27 mouse cellular contexts compared by ENCODE assay signal in genomic region chr11:117902282-117902681, GRCm38 (mm10). TPM values are rescaled to one million over a fixed set of nuclear protein-coding genes. Genes with fewer than 3 reads are reported as not detected.
DNase-seq lines count a peak whose midpoint lies in the region; ATAC-seq and TF ChIP-seq lines count a peak whose summit lies in the region.
"Had no signal": no experiment of that assay in that cellular context is flagged by ENCODE, and none has a peak within 500 bp of the region (broad histone marks: within the 10 kb centered on the region; RNA-seq: fewer than 3 reads in every experiment).

No protein-coding gene starts in this region.

- 0 out of 2 replicates have a peak overlapping the region, but pooled peaks have one; percentile 18 for H3K27ac ChIP-seq in hindbrain, embryonic 10.5 days
- no peak overlapping the region for H3K27ac ChIP-seq in hindbrain, embryonic 12.5 days
- H3K27ac ChIP-seq in embryonic facial prominence, embryonic 10.5 days (replicated peaks) = 0 out of 2 replicates have a peak overlapping the region, but pooled peaks have one; percentile 19
- H3K27ac ChIP-seq in thymus, adult 2 months (ENCODE audit: control insufficient read depth, insufficient read depth, low read length) = peak overlapping the region; percentile 26; the same call in 1 of the 2 replicates
- H3K27ac ChIP-seq: heart, adult 2 months; heart, embryonic 15.5 days; liver, embryonic 15.5 days had no signal

- H3K27me3 ChIP-seq in hindbrain, embryonic 10.5 days (ENCODE audit: insufficient read depth, poor library complexity, severe bottlenecking) = no peaks in the 10 kb centered on the region
- no peaks in the 10 kb centered on the region for H3K27me3 ChIP-seq in hindbrain, embryonic 12.5 days
- no peaks in the 10 kb centered on the region for H3K27me3 ChIP-seq in embryonic facial prominence, embryonic 10.5 days (replicated peaks; ENCODE audit: low read depth, poor library complexity, severe bottlenecking)
- no peaks in the 10 kb centered on the region for H3K27me3 ChIP-seq in thymus, adult 2 months (ENCODE audit: control insufficient read depth, insufficient read depth, low read length)
- H3K27me3 ChIP-seq: heart, embryonic 15.5 days; liver, embryonic 15.5 days had no signal

- no peak for DNase-seq in hindbrain, embryonic 10.5 days (ENCODE audit: low spot score)
- no peak for DNase-seq in embryonic facial prominence, embryonic 10.5 days (ENCODE audit: low spot score)
- DNase-seq in thymus, adult 2 months = peak; percentile 80
- peak; percentile 83 for DNase-seq in thymus, postnatal 4 days
- no peak for DNase-seq in lung, adult 18-20 months
- DNase-seq: adrenal gland, postnatal 10 days; cerebellum, adult 2 months; cerebellum, postnatal 25 days; forebrain, postnatal 0 days; gastrocnemius, postnatal 14 days; heart, adult 2 months; kidney, postnatal 4 days; layer of hippocampus, adult 9-11 months had no signal

- no peak for ATAC-seq in hindbrain, embryonic 12.5 days (ENCODE audit: low FRiP score)
- no peak for ATAC-seq in megakaryocyte progenitor cell, adult 5-6 weeks (replicated peaks; ENCODE audit: poor library complexity)
- ATAC-seq: activated CD4-positive, CD25-positive, alpha-beta regulatory T cell, adult 4 months; forebrain, postnatal 0 days; intestine, postnatal 0 days; lung, postnatal 0 days had no signal

- WGBS in hindbrain, embryonic 10.5 days = 72% methylated on average over 2 of the region's 2 CpGs
- 66% methylated on average over 2 of the region's 2 CpGs for WGBS in hindbrain, embryonic 12.5 days
- WGBS in embryonic facial prominence, embryonic 10.5 days = 66% methylated on average over 2 of the region's 2 CpGs
- 37% methylated on average over 2 of the region's 2 CpGs for WGBS in thymus, adult 2 months

- no peak overlapping the region for H3K4me2 ChIP-seq in hindbrain, embryonic 12.5 days (replicated peaks)
- H3K4me2 ChIP-seq: heart, embryonic 15.5 days; liver, embryonic 15.5 days; midbrain, embryonic 11.5 days had no signal

- H3K4me1 ChIP-seq in hindbrain, embryonic 10.5 days (replicated peaks) = peaks cover 9% of the 10 kb centered on the region; the same call in 1 of the 2 replicates
- H3K4me1 ChIP-seq in hindbrain, embryonic 12.5 days = peaks cover 3% of the 10 kb centered on the region; the same call in 1 of the 2 replicates
- H3K4me1 ChIP-seq in embryonic facial prominence, embryonic 10.5 days = peaks cover 6% of the 10 kb centered on the region
- peaks cover 31% of the 10 kb centered on the region for H3K4me1 ChIP-seq in thymus, adult 2 months (replicated peaks; ENCODE audit: control insufficient read depth, insufficient read depth, low read length)
- H3K4me1 ChIP-seq: heart, embryonic 15.5 days; liver, embryonic 15.5 days had no signal

- H3K9ac ChIP-seq in hindbrain, embryonic 12.5 days = no peak overlapping the region
- H3K9ac ChIP-seq: forebrain, postnatal 0 days; heart, embryonic 15.5 days; liver, embryonic 15.5 days had no signal

- no peaks in the 10 kb centered on the region for H3K36me3 ChIP-seq in hindbrain, embryonic 10.5 days
- no peaks in the 10 kb centered on the region for H3K36me3 ChIP-seq in hindbrain, embryonic 12.5 days
- H3K36me3 ChIP-seq in embryonic facial prominence, embryonic 10.5 days (replicated peaks) = no peaks in the 10 kb centered on the region
- H3K36me3 ChIP-seq in thymus, adult 2 months (ENCODE audit: control insufficient read depth, insufficient read depth, low read length) = no peaks in the 10 kb centered on the region
- H3K36me3 ChIP-seq: heart, embryonic 15.5 days; liver, embryonic 15.5 days had no signal

- no peak for TF ChIP-seq CTCF in thymus, adult 2 months (IDR thresholded peaks at IDR 0.05; ENCODE audit: borderline replicate concordance, control insufficient read depth, extremely low read depth, insufficient read depth, low read length, poor library complexity)

- no peak for TF ChIP-seq POLR2A in thymus, adult 2 months (IDR thresholded peaks at IDR 0.05; ENCODE audit: control insufficient read depth, extremely low read depth, insufficient read depth, low read length, poor library complexity)

- H3K9me3 ChIP-seq in hindbrain, embryonic 10.5 days = peaks cover 7% of the 10 kb centered on the region; the same call in 1 of the 2 replicates
- no peaks in the 10 kb centered on the region for H3K9me3 ChIP-seq in hindbrain, embryonic 12.5 days (replicated peaks)
- H3K9me3 ChIP-seq in embryonic facial prominence, embryonic 10.5 days = no peaks in the 10 kb centered on the region
- H3K9me3 ChIP-seq: heart, embryonic 15.5 days; liver, embryonic 15.5 days had no signal

- no peak overlapping the region for H3K4me3 ChIP-seq in hindbrain, embryonic 10.5 days
- H3K4me3 ChIP-seq in hindbrain, embryonic 12.5 days = no peak overlapping the region
- no peak overlapping the region for H3K4me3 ChIP-seq in embryonic facial prominence, embryonic 10.5 days
- H3K4me3 ChIP-seq in thymus, adult 2 months (ENCODE audit: control insufficient read depth, insufficient read depth, low read length) = no peak overlapping the region
- H3K4me3 ChIP-seq: heart, adult 2 months; heart, embryonic 15.5 days; liver, embryonic 15.5 days had no signal

RNA-seq across cellular contexts. Expression of gene Tha1, which starts 29.0 kb away (rescaled TPM):
- 3.5 and 3.8 TPM in 2 replicates for polyA plus RNA-seq in hindbrain, embryonic 10.5 days (2016; fragmentation: Nextera tagmentation; extraction: Ambion mirVana)
- 2.7 and 3.1 TPM in 2 replicates for polyA plus RNA-seq in hindbrain, embryonic 12.5 days (2016; fragmentation: Nextera tagmentation; extraction: Ambion mirVana)
- 2.5 and 3.1 TPM in 2 replicates for polyA plus RNA-seq in embryonic facial prominence, embryonic 10.5 days (2016; fragmentation: Nextera tagmentation; extraction: Ambion mirVana)
- polyA plus RNA-seq in thymus, adult 2 months (2012; rRNA removed) = 15.3 and 16.9 TPM in 2 replicates
- total RNA-seq in megakaryocyte progenitor cell, adult 5-6 weeks (2015) = 2.9 and 4.1 TPM in 2 replicates
- total RNA-seq in megakaryocyte progenitor cell, adult 5-6 weeks (2017) = 3.1 and 4.6 TPM in 2 replicates

RNA-seq across cellular contexts. Expression of gene Tmem235, which starts 41.7 kb away (rescaled TPM):
- not detected in 2 replicates for polyA plus RNA-seq in hindbrain, embryonic 10.5 days (2016; fragmentation: Nextera tagmentation; extraction: Ambion mirVana)
- polyA plus RNA-seq in hindbrain, embryonic 12.5 days (2016; fragmentation: Nextera tagmentation; extraction: Ambion mirVana) = not detected in 2 replicates
- polyA plus RNA-seq in embryonic facial prominence, embryonic 10.5 days (2016; fragmentation: Nextera tagmentation; extraction: Ambion mirVana) = 0.10 TPM in 1 of 2 replicates, not detected in the other
- polyA plus RNA-seq in thymus, adult 2 months (2012; rRNA removed) = 0.05 TPM in 1 of 2 replicates, not detected in the other
- total RNA-seq in megakaryocyte progenitor cell, adult 5-6 weeks (2015) = not detected in 2 replicates
- total RNA-seq in megakaryocyte progenitor cell, adult 5-6 weeks (2017) = not detected in 2 replicates
- total RNA-seq: adrenal gland, postnatal 10 days; forebrain, postnatal 0 days; gastrocnemius, postnatal 14 days; heart, adult 2 months; left cerebral cortex, adult 18-20 months; left cerebral cortex, postnatal 36 days had no signal
- polyA plus RNA-seq: activated CD4-positive, CD25-positive, alpha-beta regulatory T cell, adult 4 months; forebrain, postnatal 0 days; heart, adult 2 months; heart, embryonic 15.5 days; hindbrain, embryonic 11.5 days; intestine, postnatal 0 days; kidney, embryonic 14.5 days; limb, embryonic 14.5 days; liver, embryonic 15.5 days; lung, postnatal 0 days; midbrain, embryonic 11.5 days; midbrain, postnatal 0 days had no signal

RNA-seq across cellular contexts. Expression of gene Birc5, which starts 53.2 kb away (rescaled TPM):
- 338 and 392 TPM in 2 replicates for polyA plus RNA-seq in hindbrain, embryonic 10.5 days (2016; fragmentation: Nextera tagmentation; extraction: Ambion mirVana)
- polyA plus RNA-seq in hindbrain, embryonic 12.5 days (2016; fragmentation: Nextera tagmentation; extraction: Ambion mirVana) = 181 and 190 TPM in 2 replicates
- polyA plus RNA-seq in embryonic facial prominence, embryonic 10.5 days (2016; fragmentation: Nextera tagmentation; extraction: Ambion mirVana) = 405 and 416 TPM in 2 replicates
- polyA plus RNA-seq in thymus, adult 2 months (2012; rRNA removed) = 75.4 and 87.2 TPM in 2 replicates
- total RNA-seq in megakaryocyte progenitor cell, adult 5-6 weeks (2015) = 179 and 200 TPM in 2 replicates
- 183 and 213 TPM in 2 replicates for total RNA-seq in megakaryocyte progenitor cell, adult 5-6 weeks (2017)

Comparison
In these comparisons a context has a peak if more than half of its experiments do, and no peak if none do; other contexts are left out.
1. DNase-seq: peak in thymus, adult 2 months (single experiment) and thymus, postnatal 4 days (single experiment); none in hindbrain, embryonic 10.5 days (single experiment), embryonic facial prominence, embryonic 10.5 days (single experiment) and lung, adult 18-20 months (0 of 2).